Mouse (Mus musculus): Measurements from ENCODE around the gene Tkt. TPM values are rescaled to one million over a fixed set of nuclear protein-coding genes. Genes with fewer than 3 reads are reported as not detected.

The Tkt gene
- polyA plus RNA-seq, 1 experiment from 2014 or later: 297 TPM

- no peak overlapping the region for H3K27ac ChIP-seq
- no peaks in the 10 kb centered on the region for H3K9me3 ChIP-seq (replicated peaks)
- no peak overlapping the region for H3K9ac ChIP-seq
- no peak overlapping the region for H3K4me3 ChIP-seq (replicated peaks)
- H3K36me3 ChIP-seq: peaks cover 4% of the 10 kb centered on the region
- no peak for ATAC-seq (replicated peaks; ENCODE audit: low FRiP score)
- no peak overlapping the region for H3K4me2 ChIP-seq
- peaks cover 37% of the 10 kb centered on the region for H3K4me1 ChIP-seq
- WGBS: 75% methylated on average over 7 of the region's 7 CpGs
- H3K27me3 ChIP-seq: no peaks in the 10 kb centered on the region
Observed at GRCm38 (mm10) chr14:30590918-30591317, 42.8 kb downstream of the Tkt start.

- no peaks in the 10 kb centered on the region for H3K9me3 ChIP-seq (replicated peaks)
- H3K4me3 ChIP-seq (replicated peaks): no peak overlapping the region
- whole genome bisulfite sequencing: 6% methylated on average over 6 of the region's 6 CpGs
- H3K4me2 ChIP-seq: peak overlapping the region; percentile 30; the same call in 1 of the 2 replicates
- no peak; the same call in 1 of the 2 replicates for ATAC-seq (replicated peaks; ENCODE audit: low FRiP score)
- no peak overlapping the region for H3K9ac ChIP-seq
- H3K4me1 ChIP-seq: peaks cover 34% of the 10 kb centered on the region
- no peaks in the 10 kb centered on the region for H3K27me3 ChIP-seq
- H3K27ac ChIP-seq: no peak overlapping the region
- peaks cover 7% of the 10 kb centered on the region for H3K36me3 ChIP-seq
Observed at GRCm38 (mm10) chr14:30591417-30591816, 43.3 kb downstream of the Tkt start.

GRCm38 (mm10) chr14:30593279-30594091 lies 45.3 kb downstream of the Tkt start:
- H3K27ac ChIP-seq: peak overlapping the region; percentile 45
- 0 out of 2 replicates have a peak, but pooled peaks have one; percentile 37 for ATAC-seq (replicated peaks; ENCODE audit: low FRiP score)
- H3K4me1 ChIP-seq: peaks cover 24% of the 10 kb centered on the region
- WGBS: 40% methylated on average over 11 of the region's 11 CpGs
- no peaks in the 10 kb centered on the region for H3K9me3 ChIP-seq (replicated peaks)
- H3K4me2 ChIP-seq: no peak overlapping the region
- H3K36me3 ChIP-seq: peaks cover 22% of the 10 kb centered on the region
- no peaks in the 10 kb centered on the region for H3K27me3 ChIP-seq
- no peak overlapping the region for H3K4me3 ChIP-seq (replicated peaks)
- 0 out of 2 replicates have a peak overlapping the region, but pooled peaks have one; percentile 8 for H3K9ac ChIP-seq

- Histone ChIP-seq H3K9ac (no peak overlapping the region), H3K4me2 (no peak overlapping the region), H3K4me1 (peaks cover 24% of the 10 kb centered on the region), H3K36me3 (peaks cover 29% of the 10 kb centered on the region), H3K4me3 (replicated peaks) (no peak overlapping the region), H3K9me3 (replicated peaks) (no peaks in the 10 kb centered on the region), H3K27ac (peak overlapping the region; percentile 45), H3K27me3 (no peaks in the 10 kb centered on the region)
- WGBS: 40% methylated on average over 7 of the region's 7 CpGs
- peak; percentile 63; the same call in 1 of the 2 replicates for ATAC-seq (replicated peaks; ENCODE audit: low FRiP score)
Observed at GRCm38 (mm10) chr14:30594092-30594695, 46.0 kb downstream of the Tkt start.

- Histone ChIP-seq H3K27ac (no peak overlapping the region), H3K9me3 (replicated peaks) (no peaks in the 10 kb centered on the region), H3K4me3 (replicated peaks) (no peak overlapping the region), H3K4me2 (no peak overlapping the region), H3K36me3 (peaks cover 44% of the 10 kb centered on the region), H3K27me3 (no peaks in the 10 kb centered on the region), H3K9ac (no peak overlapping the region), H3K4me1 (peaks cover 22% of the 10 kb centered on the region)
- 88% methylated on average over 8 of the region's 8 CpGs for WGBS
- ATAC-seq (replicated peaks; ENCODE audit: low FRiP score): no peak
Observed at GRCm38 (mm10) chr14:30595576-30596313, 47.6 kb downstream of the Tkt start.

- H3K4me1 ChIP-seq: peaks cover 22% of the 10 kb centered on the region
- H3K27me3 ChIP-seq: no peaks in the 10 kb centered on the region
- no peak overlapping the region for H3K4me3 ChIP-seq (replicated peaks)
- no peaks in the 10 kb centered on the region for H3K9me3 ChIP-seq (replicated peaks)
- H3K9ac ChIP-seq: no peak overlapping the region
- no peak for ATAC-seq (replicated peaks; ENCODE audit: low FRiP score)
- peaks cover 51% of the 10 kb centered on the region for H3K36me3 ChIP-seq
- no peak overlapping the region for H3K27ac ChIP-seq
- H3K4me2 ChIP-seq: no peak overlapping the region
- WGBS: 86% methylated on average over 3 of the region's 3 CpGs
Observed at GRCm38 (mm10) chr14:30596407-30596806, 48.2 kb downstream of the Tkt start.

- peaks cover 58% of the 10 kb centered on the region for H3K36me3 ChIP-seq
- WGBS: 78% methylated on average over 2 of the region's 2 CpGs
- H3K4me3 ChIP-seq (replicated peaks): no peak overlapping the region
- H3K27ac ChIP-seq: no peak overlapping the region
- H3K4me1 ChIP-seq: peaks cover 18% of the 10 kb centered on the region
- H3K9ac ChIP-seq: no peak overlapping the region
- ATAC-seq (replicated peaks; ENCODE audit: low FRiP score): no peak
- no peak overlapping the region for H3K4me2 ChIP-seq
- no peaks in the 10 kb centered on the region for H3K27me3 ChIP-seq
- H3K9me3 ChIP-seq (replicated peaks): no peaks in the 10 kb centered on the region
Observed at GRCm38 (mm10) chr14:30597142-30597541, 49.0 kb downstream of the Tkt start.

GRCm38 (mm10) chr14:30606817-30607216 lies 58.7 kb downstream of the Tkt start:
- peaks cover 52% of the 10 kb centered on the region for H3K36me3 ChIP-seq
- no peak overlapping the region for H3K27ac ChIP-seq
- no peaks in the 10 kb centered on the region for H3K9me3 ChIP-seq (replicated peaks)
- no peaks in the 10 kb centered on the region for H3K27me3 ChIP-seq
- H3K4me1 ChIP-seq: 0 out of 2 replicates have a peak, but pooled peaks cover 2% of the 10 kb centered on the region
- no peak overlapping the region for H3K9ac ChIP-seq
- no peak overlapping the region for H3K4me3 ChIP-seq (replicated peaks)
- 85% methylated on average over 5 of the region's 5 CpGs for WGBS
- no peak overlapping the region for H3K4me2 ChIP-seq
- ATAC-seq (replicated peaks; ENCODE audit: low FRiP score): no peak

GRCm38 (mm10) chr14:30607696-30608095 lies 59.5 kb downstream of the Tkt start:
- WGBS: 86% methylated on average over 4 of the region's 4 CpGs

GRCm38 (mm10) chr14:30608176-30608575 lies 60.0 kb downstream of the Tkt start:
- Histone ChIP-seq H3K36me3 (peaks cover 41% of the 10 kb centered on the region), H3K9me3 (replicated peaks) (no peaks in the 10 kb centered on the region), H3K27ac (no peak overlapping the region), H3K27me3 (no peaks in the 10 kb centered on the region), H3K9ac (no peak overlapping the region), H3K4me3 (replicated peaks) (no peak overlapping the region), H3K4me2 (no peak overlapping the region), H3K4me1 (peaks cover 6% of the 10 kb centered on the region; the same call in 1 of the 2 replicates)
- no peak for ATAC-seq (replicated peaks; ENCODE audit: low FRiP score)
- WGBS: 92% methylated on average over 6 of the region's 6 CpGs

More at GRCm38 (mm10) chr14:30607696-30608095, 59.5 kb downstream of the Tkt start:
- H3K4me2 ChIP-seq: no peak overlapping the region
- H3K27ac ChIP-seq: no peak overlapping the region
- no peak for ATAC-seq (replicated peaks; ENCODE audit: low FRiP score)
- H3K4me3 ChIP-seq (replicated peaks): no peak overlapping the region
- no peak overlapping the region for H3K9ac ChIP-seq
- peaks cover 43% of the 10 kb centered on the region for H3K36me3 ChIP-seq
- H3K9me3 ChIP-seq (replicated peaks): no peaks in the 10 kb centered on the region
- no peaks in the 10 kb centered on the region for H3K27me3 ChIP-seq
- H3K4me1 ChIP-seq: peaks cover 6% of the 10 kb centered on the region; the same call in 1 of the 2 replicates

- WGBS: 83% methylated on average over 3 of the region's 3 CpGs
- no peak overlapping the region for H3K27ac ChIP-seq
Observed at GRCm38 (mm10) chr14:30609499-30609898, 61.3 kb downstream of the Tkt start.

GRCm38 (mm10) chr14:30610304-30610703 lies 62.1 kb downstream of the Tkt start:
- Histone ChIP-seq H3K9ac (no peak overlapping the region), H3K9me3 (replicated peaks) (no peaks in the 10 kb centered on the region), H3K27me3 (no peaks in the 10 kb centered on the region), H3K4me3 (replicated peaks) (no peak overlapping the region), H3K36me3 (peaks cover 33% of the 10 kb centered on the region), H3K27ac (no peak overlapping the region), H3K4me2 (no peak overlapping the region), H3K4me1 (peaks cover 13% of the 10 kb centered on the region; the same call in 1 of the 2 replicates)
- 71% methylated on average over 2 of the region's 2 CpGs for WGBS
- no peak for ATAC-seq (replicated peaks; ENCODE audit: low FRiP score)

More at GRCm38 (mm10) chr14:30609499-30609898, 61.3 kb downstream of the Tkt start:
- Histone ChIP-seq H3K4me3 (replicated peaks) (no peak overlapping the region), H3K4me2 (no peak overlapping the region), H3K9me3 (replicated peaks) (no peaks in the 10 kb centered on the region), H3K4me1 (peaks cover 6% of the 10 kb centered on the region; the same call in 1 of the 2 replicates), H3K27me3 (no peaks in the 10 kb centered on the region), H3K9ac (no peak overlapping the region), H3K36me3 (peaks cover 33% of the 10 kb centered on the region)
- no peak for ATAC-seq (replicated peaks; ENCODE audit: low FRiP score)
